Mouse (Mus musculus): ENCODE data around the gene Zdhhc14. TPM values are rescaled to one million over a fixed set of nuclear protein-coding genes. Genes with fewer than 3 reads are reported as not detected.

Zdhhc14 gene
- polyA plus RNA-seq, 1 experiment from 2014 or later, result 1.6 TPM

DNA sequence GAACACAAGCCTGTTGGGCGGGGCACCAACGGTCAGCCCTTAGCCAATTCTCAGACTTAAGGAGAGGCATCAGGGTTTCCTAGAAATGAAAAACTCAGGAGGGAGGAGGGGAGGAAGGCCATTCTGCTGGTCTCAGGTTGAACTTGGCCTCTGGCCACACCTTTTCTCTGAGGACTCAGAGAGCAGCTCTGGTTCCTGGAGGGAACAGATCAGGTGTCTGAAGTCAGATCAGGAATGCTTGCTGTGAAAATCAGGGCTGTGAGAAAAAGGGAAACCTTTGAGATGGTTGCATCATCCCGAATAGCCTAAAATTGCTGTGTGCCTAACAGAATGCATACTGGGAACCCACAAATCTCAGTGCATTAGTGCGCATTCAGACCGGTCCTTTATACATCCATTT lies 135.3 kb downstream of the Zdhhc14 start:
- 88% methylated on average over 5 of the region's 5 CpGs for WGBS (ENCODE audit: insufficient replicate concordance)
- no peak overlapping the region for H3K9ac ChIP-seq (ENCODE audit: low read depth, low read length)
- no peak overlapping the region for H3K4me2 ChIP-seq
- H3K27me3 ChIP-seq (ENCODE audit: control insufficient read depth, insufficient read depth, low read length), result no peaks in the 10 kb centered on the region
- H3K4me1 ChIP-seq (ENCODE audit: control insufficient read depth, insufficient read depth, low read length), result no peaks in the 10 kb centered on the region
- no peak for ATAC-seq (replicated peaks; ENCODE audit: insufficient number of reproducible peaks, low FRiP score, low TSS enrichment)
- no peak overlapping the region for H3K4me3 ChIP-seq (ENCODE audit: low read depth, low read length)
- no peak overlapping the region for H3K27ac ChIP-seq (ENCODE audit: low read depth, low read length)
- H3K36me3 ChIP-seq (ENCODE audit: control insufficient read depth, insufficient read depth, low read length), result no peaks in the 10 kb centered on the region
- H3K9me3 ChIP-seq (replicated peaks; ENCODE audit: control insufficient read depth, low read length), result no peaks in the 10 kb centered on the region

- 58% methylated on average over 4 of the region's 4 CpGs for WGBS (ENCODE audit: insufficient replicate concordance)
- H3K4me2 ChIP-seq, result no peak overlapping the region
- ATAC-seq (replicated peaks; ENCODE audit: insufficient number of reproducible peaks, low FRiP score, low TSS enrichment), result no peak
- H3K4me3 ChIP-seq (ENCODE audit: low read depth, low read length), result no peak overlapping the region
- no peak overlapping the region for H3K9ac ChIP-seq (ENCODE audit: low read depth, low read length)
- no peak overlapping the region for H3K27ac ChIP-seq (ENCODE audit: low read depth, low read length)
- no peaks in the 10 kb centered on the region for H3K27me3 ChIP-seq (ENCODE audit: control insufficient read depth, insufficient read depth, low read length)
- no peaks in the 10 kb centered on the region for H3K4me1 ChIP-seq (ENCODE audit: control insufficient read depth, insufficient read depth, low read length)
- H3K9me3 ChIP-seq (replicated peaks; ENCODE audit: control insufficient read depth, low read length), result no peaks in the 10 kb centered on the region
- H3K36me3 ChIP-seq (ENCODE audit: control insufficient read depth, insufficient read depth, low read length), result no peaks in the 10 kb centered on the region
Observed at GRCm38 (mm10) chr17:5629651-5630050, 137.3 kb downstream of the Zdhhc14 start.

DNA sequence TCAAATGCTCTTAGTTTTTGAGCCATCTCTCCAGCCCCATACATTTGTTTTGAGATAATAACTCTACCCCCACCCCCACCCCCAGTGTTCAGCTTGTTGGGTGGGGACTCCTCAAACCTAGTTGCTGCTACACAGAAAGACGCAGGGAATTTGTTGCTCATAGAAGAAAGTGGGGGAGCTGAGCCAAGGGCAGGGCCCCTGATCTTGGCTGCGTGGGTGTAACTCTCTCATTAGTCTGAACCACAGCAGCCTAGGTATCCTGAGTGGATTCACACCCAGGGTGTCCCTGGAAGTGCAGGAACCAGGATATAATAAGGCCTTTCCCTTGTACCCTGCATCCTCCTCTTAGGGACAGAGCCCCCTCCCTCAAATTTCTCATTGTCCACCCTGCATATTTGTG lies 142.9 kb downstream of the Zdhhc14 start:
- no peaks in the 10 kb centered on the region for H3K4me1 ChIP-seq (ENCODE audit: control insufficient read depth, insufficient read depth, low read length)
- no peak overlapping the region for H3K4me2 ChIP-seq
- no peaks in the 10 kb centered on the region for H3K27me3 ChIP-seq (ENCODE audit: control insufficient read depth, insufficient read depth, low read length)
- H3K9ac ChIP-seq (ENCODE audit: low read depth, low read length), result no peak overlapping the region
- no peaks in the 10 kb centered on the region for H3K9me3 ChIP-seq (replicated peaks; ENCODE audit: control insufficient read depth, low read length)
- no peak overlapping the region for H3K4me3 ChIP-seq (ENCODE audit: low read depth, low read length)
- ATAC-seq (replicated peaks; ENCODE audit: insufficient number of reproducible peaks, low FRiP score, low TSS enrichment), result no peak
- H3K36me3 ChIP-seq (ENCODE audit: control insufficient read depth, insufficient read depth, low read length), result no peaks in the 10 kb centered on the region
- H3K27ac ChIP-seq (ENCODE audit: low read depth, low read length), result no peak overlapping the region
- 70% methylated on average over 2 of the region's 2 CpGs for WGBS (ENCODE audit: insufficient replicate concordance)

GRCm38 (mm10) chr17:5641436-5641835 lies 149.1 kb downstream of the Zdhhc14 start:
- no peak overlapping the region for H3K4me2 ChIP-seq
- H3K36me3 ChIP-seq (ENCODE audit: control insufficient read depth, insufficient read depth, low read length), result no peaks in the 10 kb centered on the region
- no peaks in the 10 kb centered on the region for H3K4me1 ChIP-seq (ENCODE audit: control insufficient read depth, insufficient read depth, low read length)
- no peak for ATAC-seq (replicated peaks; ENCODE audit: insufficient number of reproducible peaks, low FRiP score, low TSS enrichment)
- no peaks in the 10 kb centered on the region for H3K27me3 ChIP-seq (ENCODE audit: control insufficient read depth, insufficient read depth, low read length)
- H3K9ac ChIP-seq (ENCODE audit: low read depth, low read length), result no peak overlapping the region
- H3K9me3 ChIP-seq (replicated peaks; ENCODE audit: control insufficient read depth, low read length), result no peaks in the 10 kb centered on the region
- no peak overlapping the region for H3K4me3 ChIP-seq (ENCODE audit: low read depth, low read length)
- no peak overlapping the region for H3K27ac ChIP-seq (ENCODE audit: low read depth, low read length)
- 89% methylated on average over 8 of the region's 8 CpGs for WGBS (ENCODE audit: insufficient replicate concordance)

- WGBS (ENCODE audit: insufficient replicate concordance), result 85% methylated on average over 15 of the region's 15 CpGs
- no peak for ATAC-seq (replicated peaks; ENCODE audit: insufficient number of reproducible peaks, low FRiP score, low TSS enrichment)
- no peaks in the 10 kb centered on the region for H3K36me3 ChIP-seq (ENCODE audit: control insufficient read depth, insufficient read depth, low read length)
- no peaks in the 10 kb centered on the region for H3K9me3 ChIP-seq (replicated peaks; ENCODE audit: control insufficient read depth, low read length)
- H3K4me3 ChIP-seq (ENCODE audit: low read depth, low read length), result no peak overlapping the region
- H3K4me1 ChIP-seq (ENCODE audit: control insufficient read depth, insufficient read depth, low read length), result no peaks in the 10 kb centered on the region
- no peak overlapping the region for H3K27ac ChIP-seq (ENCODE audit: low read depth, low read length)
- no peak overlapping the region for H3K4me2 ChIP-seq
- H3K9ac ChIP-seq (ENCODE audit: low read depth, low read length), result no peak overlapping the region
- no peaks in the 10 kb centered on the region for H3K27me3 ChIP-seq (ENCODE audit: control insufficient read depth, insufficient read depth, low read length)
Observed at GRCm38 (mm10) chr17:5642918-5643721, 150.8 kb downstream of the Zdhhc14 start.

- Histone ChIP-seq H3K9ac (ENCODE audit: low read depth, low read length) (no peak overlapping the region), H3K36me3 (ENCODE audit: control insufficient read depth, insufficient read depth, low read length) (no peaks in the 10 kb centered on the region), H3K4me1 (ENCODE audit: control insufficient read depth, insufficient read depth, low read length) (no peaks in the 10 kb centered on the region), H3K27ac (ENCODE audit: low read depth, low read length) (no peak overlapping the region), H3K27me3 (ENCODE audit: control insufficient read depth, insufficient read depth, low read length) (no peaks in the 10 kb centered on the region), H3K4me2 (no peak overlapping the region), H3K9me3 (replicated peaks; ENCODE audit: control insufficient read depth, low read length) (no peaks in the 10 kb centered on the region), H3K4me3 (ENCODE audit: low read depth, low read length) (no peak overlapping the region)
- WGBS (ENCODE audit: insufficient replicate concordance), result 79% methylated on average over 4 of the region's 4 CpGs
- no peak for ATAC-seq (replicated peaks; ENCODE audit: insufficient number of reproducible peaks, low FRiP score, low TSS enrichment)
Observed at GRCm38 (mm10) chr17:5650124-5650523, 157.8 kb downstream of the Zdhhc14 start.

DNA sequence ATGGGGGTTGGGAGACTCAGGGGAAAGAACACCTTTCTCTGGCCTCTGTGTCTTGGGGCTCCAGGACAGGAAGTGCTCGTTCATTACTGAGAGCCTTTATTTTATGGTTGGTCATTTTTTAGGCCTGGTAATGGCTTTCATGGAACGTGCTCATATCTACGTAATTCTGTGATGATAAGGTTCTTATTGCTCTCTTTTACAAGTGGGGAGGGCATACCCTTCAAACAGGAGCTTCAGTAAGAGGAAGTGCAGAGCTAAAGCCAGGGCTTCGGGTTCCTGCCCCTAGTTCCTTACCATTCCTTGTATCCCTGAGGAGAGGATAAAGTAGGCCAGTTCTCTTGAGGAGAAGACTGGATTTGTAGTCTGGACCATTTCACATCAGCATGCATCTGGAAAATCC lies 158.3 kb downstream of the Zdhhc14 start:
- Histone ChIP-seq H3K4me3 (ENCODE audit: low read depth, low read length) (no peak overlapping the region), H3K27me3 (ENCODE audit: control insufficient read depth, insufficient read depth, low read length) (no peaks in the 10 kb centered on the region), H3K9me3 (replicated peaks; ENCODE audit: control insufficient read depth, low read length) (no peaks in the 10 kb centered on the region), H3K4me1 (ENCODE audit: control insufficient read depth, insufficient read depth, low read length) (no peaks in the 10 kb centered on the region), H3K27ac (ENCODE audit: low read depth, low read length) (no peak overlapping the region), H3K4me2 (no peak overlapping the region), H3K36me3 (ENCODE audit: control insufficient read depth, insufficient read depth, low read length) (no peaks in the 10 kb centered on the region), H3K9ac (ENCODE audit: low read depth, low read length) (no peak overlapping the region)
- 73% methylated on average over 4 of the region's 4 CpGs for WGBS (ENCODE audit: insufficient replicate concordance)
- no peak for ATAC-seq (replicated peaks; ENCODE audit: insufficient number of reproducible peaks, low FRiP score, low TSS enrichment)

GRCm38 (mm10) chr17:5651551-5651950 lies 159.2 kb downstream of the Zdhhc14 start:
- H3K4me3 ChIP-seq (ENCODE audit: low read depth, low read length), result no peak overlapping the region
- 78% methylated on average over 4 of the region's 4 CpGs for WGBS (ENCODE audit: insufficient replicate concordance)
- no peaks in the 10 kb centered on the region for H3K27me3 ChIP-seq (ENCODE audit: control insufficient read depth, insufficient read depth, low read length)
- no peaks in the 10 kb centered on the region for H3K9me3 ChIP-seq (replicated peaks; ENCODE audit: control insufficient read depth, low read length)
- H3K9ac ChIP-seq (ENCODE audit: low read depth, low read length), result no peak overlapping the region
- H3K36me3 ChIP-seq (ENCODE audit: control insufficient read depth, insufficient read depth, low read length), result no peaks in the 10 kb centered on the region
- H3K4me1 ChIP-seq (ENCODE audit: control insufficient read depth, insufficient read depth, low read length), result no peaks in the 10 kb centered on the region
- ATAC-seq (replicated peaks; ENCODE audit: insufficient number of reproducible peaks, low FRiP score, low TSS enrichment), result no peak
- H3K4me2 ChIP-seq, result no peak overlapping the region
- H3K27ac ChIP-seq (ENCODE audit: low read depth, low read length), result no peak overlapping the region

- no peaks in the 10 kb centered on the region for H3K9me3 ChIP-seq (replicated peaks; ENCODE audit: control insufficient read depth, low read length)
- no peaks in the 10 kb centered on the region for H3K4me1 ChIP-seq (ENCODE audit: control insufficient read depth, insufficient read depth, low read length)
- H3K4me2 ChIP-seq, result no peak overlapping the region
- H3K36me3 ChIP-seq (ENCODE audit: control insufficient read depth, insufficient read depth, low read length), result no peaks in the 10 kb centered on the region
- no peaks in the 10 kb centered on the region for H3K27me3 ChIP-seq (ENCODE audit: control insufficient read depth, insufficient read depth, low read length)
- no peak for ATAC-seq (replicated peaks; ENCODE audit: insufficient number of reproducible peaks, low FRiP score, low TSS enrichment)
- H3K27ac ChIP-seq (ENCODE audit: low read depth, low read length), result no peak overlapping the region
- H3K9ac ChIP-seq (ENCODE audit: low read depth, low read length), result no peak overlapping the region
- 81% methylated on average over 9 of the region's 9 CpGs for WGBS (ENCODE audit: insufficient replicate concordance)
- H3K4me3 ChIP-seq (ENCODE audit: low read depth, low read length), result no peak overlapping the region
Observed at GRCm38 (mm10) chr17:5653981-5654380, 161.6 kb downstream of the Zdhhc14 start.

Data from heart, embryonic 11.5 days (tissue).